Mouse (Mus musculus): ENCODE data around the gene Rnd2.
"Not testable (repeated sequence)": the region's sequence is repeated elsewhere in the genome, so short reads cannot be mapped to it uniquely, and the experiment has no call there.

Gene Rnd2

DNA sequence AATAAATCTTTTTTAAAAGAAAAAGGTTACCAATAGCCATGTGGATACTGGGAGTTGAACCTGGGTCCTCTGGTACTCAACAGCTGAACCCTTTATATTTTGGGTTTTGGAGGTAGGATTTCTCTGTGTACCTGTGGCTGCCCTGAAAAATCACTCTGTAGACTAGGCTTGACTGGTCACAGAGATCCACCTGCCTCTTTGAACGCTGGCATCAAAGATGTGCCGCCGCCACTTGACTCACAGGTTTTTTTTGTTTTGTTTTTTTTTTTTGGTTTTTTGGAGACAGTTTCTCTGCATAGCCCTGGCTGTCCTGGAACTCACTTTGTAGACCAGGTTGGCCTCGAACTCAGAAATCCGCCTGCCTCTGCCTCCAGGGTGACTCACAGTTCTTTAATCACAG lies 17.0 kb upstream of the Rnd2 start:
- DNase-seq = no peak

DNA sequence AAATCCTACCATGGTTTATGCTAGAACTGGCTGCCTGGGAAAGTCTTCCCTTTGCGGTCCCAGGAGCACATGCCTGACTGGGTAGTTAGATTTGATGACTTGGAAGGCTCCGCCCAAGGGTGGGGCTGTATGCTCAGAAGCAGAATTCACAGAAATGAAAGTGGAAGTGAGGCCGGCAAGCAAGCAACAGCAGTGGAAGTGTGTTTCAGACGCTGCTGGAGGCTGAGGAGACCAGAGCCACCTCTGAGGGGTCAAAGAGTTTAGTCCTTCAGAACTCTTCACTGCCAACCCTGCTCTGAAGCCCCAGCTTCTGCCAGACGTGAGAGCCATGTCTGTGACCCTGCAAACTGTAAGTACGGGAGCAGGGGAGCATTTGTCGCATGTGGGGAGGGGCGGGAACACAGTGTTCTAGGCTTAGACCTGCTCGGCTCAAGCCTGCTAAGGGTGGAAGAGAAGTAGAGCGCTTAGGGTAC lies 16.5 kb upstream of the Rnd2 start, which contains the start of gene Ifi35:
Gene Ifi35, plus strand, starts transcription at position 134 of the 473 bp plus-strand sequence.
- DNase-seq = peak; percentile 97

DNA sequence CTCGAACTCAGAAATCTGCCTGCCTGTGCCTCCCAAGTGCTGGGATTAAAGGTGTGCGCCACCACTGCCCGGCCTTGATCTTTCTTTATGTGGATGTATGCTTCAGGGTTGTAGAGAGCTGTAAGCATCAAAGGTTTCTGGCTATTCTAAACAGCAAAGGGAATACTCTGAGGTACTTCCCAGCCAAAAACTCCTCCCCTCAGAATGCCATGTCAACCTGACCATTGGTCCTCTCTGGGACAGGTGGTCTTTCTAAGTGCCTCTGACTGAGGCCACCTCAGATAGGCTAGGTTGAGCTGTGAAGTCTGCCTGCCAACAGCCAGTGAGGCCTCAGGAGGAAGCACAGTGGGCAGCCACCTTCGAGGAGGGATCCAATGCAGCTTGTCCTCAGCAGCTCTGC lies 15.9 kb upstream of the Rnd2 start:
- peak; percentile 21 for DNase-seq

DNA sequence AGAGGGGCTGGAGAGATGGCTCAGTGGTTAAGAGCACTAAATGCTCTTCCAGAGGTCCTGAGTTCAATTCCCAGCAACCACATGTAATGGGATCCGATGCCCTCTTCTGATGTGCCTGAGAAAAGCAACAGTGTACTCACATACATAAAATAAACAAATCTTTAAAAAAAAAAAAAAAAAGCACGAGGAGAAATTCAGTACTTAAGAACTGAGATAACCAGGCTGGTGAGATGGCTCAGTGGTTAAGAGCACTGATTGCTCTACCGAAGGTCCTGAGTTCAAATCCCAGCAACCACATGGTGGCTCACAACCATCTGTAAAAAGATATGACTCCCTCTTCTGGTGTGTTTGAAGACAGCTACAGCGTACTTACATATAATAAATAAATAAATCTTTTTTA lies 15.2 kb upstream of the Rnd2 start:
- not testable (repeated sequence) for DNase-seq

DNA sequence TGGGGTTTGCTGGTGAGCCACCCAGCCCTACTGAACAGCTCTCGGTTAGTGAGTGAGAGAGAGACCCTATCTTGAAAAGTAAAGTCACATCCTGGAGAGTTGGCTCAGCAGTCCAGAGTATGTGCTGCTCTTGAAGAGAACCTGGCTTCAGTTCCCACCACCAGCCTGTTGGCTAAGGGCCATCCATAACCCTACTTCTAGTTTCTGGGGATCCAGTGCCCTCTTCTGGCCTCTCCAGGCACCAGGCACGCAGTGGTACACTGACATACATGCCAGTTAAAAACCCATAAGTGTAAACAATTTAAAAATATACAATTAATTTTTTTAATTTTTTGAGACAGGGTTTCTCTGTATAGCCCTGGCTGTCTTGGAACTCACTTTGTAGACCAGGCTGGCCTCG lies 14.4 kb upstream of the Rnd2 start:
- peak; percentile 54 for DNase-seq

DNA sequence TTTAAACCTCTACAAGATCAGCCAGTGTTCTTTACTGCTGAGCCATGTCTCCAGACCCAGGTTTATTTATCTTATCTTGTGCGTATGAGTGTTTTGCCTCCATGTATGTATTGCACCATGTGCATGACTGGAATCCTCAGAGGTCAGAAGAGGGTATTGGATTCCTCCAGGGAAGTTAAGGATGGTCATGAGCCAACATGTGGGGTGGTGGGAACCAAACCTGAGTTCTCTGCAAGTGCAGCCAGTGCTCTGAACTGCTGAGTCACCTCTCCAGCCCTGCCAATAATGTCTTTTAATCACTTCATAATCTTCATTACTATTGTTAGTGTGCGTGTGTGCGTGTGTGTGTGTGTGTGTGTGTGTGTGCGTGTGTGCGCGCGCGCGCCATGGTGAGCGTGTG lies 13.3 kb upstream of the Rnd2 start:
- DNase-seq = no peak

DNA sequence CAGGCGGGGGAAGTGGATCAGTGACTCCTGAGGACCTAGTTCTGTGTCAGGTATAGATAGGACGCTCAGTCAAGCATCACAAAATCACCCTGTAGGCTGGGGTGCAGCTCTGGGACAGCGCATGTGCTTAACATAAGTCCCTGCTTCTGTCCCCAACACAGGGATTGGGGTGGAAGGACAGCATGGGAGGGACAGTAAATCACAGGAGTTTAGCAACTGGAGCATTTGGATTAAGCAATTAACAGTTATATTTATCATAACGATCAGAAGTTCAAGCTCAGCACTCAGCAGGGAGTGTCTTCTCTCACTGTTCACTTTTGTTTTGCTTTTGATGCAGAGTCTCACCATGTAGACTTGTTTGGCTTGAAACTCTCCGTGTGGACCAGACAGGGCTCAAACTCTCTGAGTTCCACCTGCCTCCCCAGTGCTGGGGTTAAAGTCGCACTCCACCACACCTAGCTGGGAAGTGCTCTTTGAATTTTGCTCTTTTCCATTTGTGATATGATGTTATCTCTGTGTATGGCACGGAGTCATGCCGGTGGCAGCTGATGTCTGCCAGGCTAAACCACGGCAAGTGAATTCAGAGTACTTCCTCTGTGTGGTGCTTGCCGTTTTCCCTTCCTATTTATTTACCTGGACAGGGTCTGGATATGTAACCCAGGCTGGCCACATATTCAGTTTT lies 12.6 kb upstream of the Rnd2 start:
- DNase-seq = no peak

DNA sequence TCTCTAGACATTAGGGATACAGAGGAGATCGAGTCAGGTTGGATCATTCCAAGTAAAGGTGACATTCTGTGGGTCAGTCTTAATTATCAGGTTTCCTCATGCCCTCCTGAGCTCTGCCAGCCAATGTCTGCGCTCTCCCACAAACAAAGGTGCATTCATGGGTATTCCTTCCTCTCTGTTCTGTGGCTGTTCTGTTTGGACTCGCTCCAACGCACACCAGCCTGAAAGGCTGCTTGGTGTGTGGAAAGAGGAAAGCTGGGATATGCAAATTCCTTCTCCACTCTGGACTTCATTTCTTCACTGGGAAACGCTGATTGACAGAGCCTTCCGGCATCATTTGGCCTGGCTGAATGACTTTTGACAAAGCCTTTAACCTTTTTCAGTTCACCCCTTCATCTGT lies 10.1 kb upstream of the Rnd2 start:
- no peak for DNase-seq

DNA sequence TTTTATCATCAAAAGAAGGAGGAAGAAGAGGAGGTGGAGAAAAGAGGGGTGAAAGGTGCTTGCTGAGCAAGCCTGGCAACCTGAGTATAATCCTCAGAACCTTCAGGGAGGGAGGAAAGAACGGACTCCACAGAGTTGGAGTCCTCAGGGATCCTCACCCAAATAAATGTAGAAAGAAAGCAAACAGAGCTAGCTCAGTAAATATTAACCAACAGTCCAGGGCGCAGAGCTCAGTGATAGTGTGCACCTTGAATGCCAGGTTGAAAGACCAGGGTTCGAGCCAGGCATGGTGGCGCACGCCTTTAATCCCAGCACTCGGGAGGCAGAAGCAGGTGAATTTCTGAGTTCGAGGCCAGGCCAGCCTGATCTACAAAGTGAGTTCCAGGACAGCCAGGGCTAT lies 9.2 kb upstream of the Rnd2 start:
- no peak for DNase-seq

DNA sequence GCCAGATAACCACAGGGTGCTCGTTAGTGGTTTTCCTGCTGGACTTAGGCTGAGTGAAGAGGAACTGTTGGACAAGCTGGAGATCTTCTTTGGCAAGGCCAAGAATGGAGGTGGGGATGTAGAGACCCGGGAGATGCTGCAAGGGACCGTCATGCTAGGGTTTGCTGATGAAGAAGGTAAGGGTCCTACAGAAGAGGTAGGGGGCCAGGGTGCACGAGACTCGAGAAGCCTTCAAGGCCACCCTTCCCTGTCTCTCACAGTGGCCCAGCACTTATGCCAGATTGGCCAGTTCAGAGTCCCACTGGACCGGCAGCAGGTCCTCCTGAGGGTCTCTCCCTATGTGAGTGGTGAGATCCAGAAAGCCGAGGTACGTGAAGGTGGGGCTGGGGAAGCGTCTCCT lies 7.2 kb upstream of the Rnd2 start:
- no peak for DNase-seq

DNA sequence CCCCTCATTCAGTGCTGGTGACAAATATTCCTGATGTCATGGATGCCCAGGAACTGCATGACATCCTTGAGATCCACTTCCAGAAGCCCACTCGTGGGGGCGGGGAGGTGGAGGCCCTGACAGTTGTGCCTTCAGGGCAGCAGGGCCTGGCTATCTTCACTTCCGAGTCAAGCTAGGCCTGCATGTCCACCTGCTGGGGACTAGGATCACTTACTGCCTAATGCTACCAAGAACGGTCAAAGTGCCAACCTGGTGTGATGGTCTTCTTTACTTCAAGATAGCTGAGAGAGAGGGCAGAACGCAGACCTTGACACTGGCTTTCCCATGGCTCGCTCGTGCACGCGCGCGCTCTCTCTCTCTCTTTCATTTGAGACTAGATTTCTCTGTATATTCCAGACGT lies 6.6 kb upstream of the Rnd2 start:
- DNase-seq = no peak

DNA sequence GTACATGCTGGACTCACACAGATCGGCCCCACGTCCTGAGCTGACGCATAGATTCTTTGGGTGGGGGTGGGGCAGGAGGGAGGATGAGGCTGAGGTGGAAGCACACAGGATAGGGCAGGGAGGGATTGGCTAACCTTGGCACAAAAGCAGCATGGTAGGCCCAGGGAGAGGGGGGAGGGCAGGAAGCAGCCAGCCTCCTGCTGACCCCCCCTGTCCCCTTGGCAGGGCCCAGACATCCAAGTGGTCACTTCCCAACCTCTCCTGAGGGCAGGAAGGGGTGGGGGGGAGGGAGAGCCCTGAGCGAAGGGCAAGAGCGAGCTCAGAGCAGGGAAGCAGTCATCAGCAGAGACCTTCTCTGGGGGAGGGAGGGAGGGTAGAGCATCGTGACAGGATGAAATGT lies 5.1 kb upstream of the Rnd2 start:
- peak; percentile 74 for DNase-seq

DNA sequence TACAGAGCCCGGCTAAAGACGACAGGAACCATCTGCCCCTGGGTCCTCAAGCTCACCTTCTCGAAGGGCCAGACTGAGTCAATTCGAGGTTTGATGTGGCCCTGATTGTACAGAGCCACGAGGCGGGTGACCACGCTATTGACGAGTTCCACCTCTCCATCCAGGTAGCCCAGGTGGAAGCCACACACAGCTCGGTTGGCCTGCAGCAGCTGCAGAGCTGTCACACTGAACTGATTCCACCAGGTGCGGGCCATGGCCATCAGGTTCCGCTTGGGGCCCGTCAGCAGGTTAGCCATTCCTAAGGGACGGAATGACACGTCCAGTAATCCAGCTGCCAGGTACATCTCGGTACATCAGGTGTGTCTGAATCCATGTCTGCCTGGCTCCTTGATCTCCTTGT lies 4.5 kb upstream of the Rnd2 start:
- DNase-seq = no peak

DNA sequence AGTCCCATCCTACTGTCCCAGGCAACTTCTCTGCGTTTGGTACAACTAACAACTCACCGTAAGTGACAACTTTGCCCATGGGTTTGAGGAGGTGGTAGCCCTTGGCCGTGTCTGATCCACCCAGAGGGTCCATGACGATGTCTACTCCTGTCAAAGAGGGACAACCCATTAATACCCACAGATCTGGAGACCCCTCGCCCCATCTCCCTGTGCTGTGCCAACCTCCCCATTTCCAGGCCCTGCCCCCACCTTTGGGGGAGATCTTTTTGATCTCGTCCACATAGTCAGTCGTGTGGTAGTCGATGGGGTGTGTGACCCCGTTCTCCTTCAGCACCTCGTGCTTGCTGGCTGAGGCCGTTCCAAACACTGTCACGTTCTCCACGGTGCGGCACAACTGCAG lies 2.7 kb upstream of the Rnd2 start:
- no peak for DNase-seq

DNA sequence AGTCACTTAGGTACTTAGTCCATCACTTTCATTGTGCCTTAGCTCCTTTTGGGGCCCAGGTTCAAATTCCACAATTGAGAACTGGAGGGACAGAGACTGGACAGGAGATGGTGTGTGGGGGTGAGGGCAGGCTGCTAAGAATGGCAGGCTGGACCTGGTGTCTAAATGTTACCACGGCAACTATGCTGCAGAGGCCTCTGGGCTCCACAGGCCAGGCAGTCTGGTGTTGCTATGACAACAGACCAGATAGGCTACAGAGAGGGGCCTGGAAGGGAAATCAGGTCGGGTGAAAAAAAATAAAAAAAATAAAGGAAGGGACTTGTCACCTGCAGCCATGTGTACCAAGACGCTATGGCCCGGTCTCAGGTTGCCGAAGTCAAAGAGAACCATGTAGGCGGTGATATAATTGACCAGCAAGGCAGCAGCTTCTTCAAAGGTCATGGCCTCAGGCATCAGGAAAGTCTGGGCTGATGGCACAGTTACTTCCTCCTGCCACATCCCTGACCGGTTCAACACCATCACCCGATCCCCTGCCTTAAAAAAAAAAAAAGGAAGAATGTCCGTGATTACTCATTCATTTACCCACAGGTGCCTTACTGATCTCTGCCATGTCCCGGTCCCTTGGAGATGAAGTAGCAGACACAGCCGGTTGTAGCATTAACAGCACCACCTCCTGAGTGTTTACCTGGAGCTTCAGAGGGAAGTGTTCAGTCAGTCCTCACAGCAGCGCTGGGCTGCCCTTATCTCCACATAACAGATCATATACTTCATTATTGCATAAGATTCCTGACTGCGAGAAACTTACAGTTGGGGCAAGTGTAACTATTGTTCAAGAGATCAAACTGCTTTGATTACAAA lies 2.0 kb upstream of the Rnd2 start:
- peak; percentile 17 for DNase-seq

DNA sequence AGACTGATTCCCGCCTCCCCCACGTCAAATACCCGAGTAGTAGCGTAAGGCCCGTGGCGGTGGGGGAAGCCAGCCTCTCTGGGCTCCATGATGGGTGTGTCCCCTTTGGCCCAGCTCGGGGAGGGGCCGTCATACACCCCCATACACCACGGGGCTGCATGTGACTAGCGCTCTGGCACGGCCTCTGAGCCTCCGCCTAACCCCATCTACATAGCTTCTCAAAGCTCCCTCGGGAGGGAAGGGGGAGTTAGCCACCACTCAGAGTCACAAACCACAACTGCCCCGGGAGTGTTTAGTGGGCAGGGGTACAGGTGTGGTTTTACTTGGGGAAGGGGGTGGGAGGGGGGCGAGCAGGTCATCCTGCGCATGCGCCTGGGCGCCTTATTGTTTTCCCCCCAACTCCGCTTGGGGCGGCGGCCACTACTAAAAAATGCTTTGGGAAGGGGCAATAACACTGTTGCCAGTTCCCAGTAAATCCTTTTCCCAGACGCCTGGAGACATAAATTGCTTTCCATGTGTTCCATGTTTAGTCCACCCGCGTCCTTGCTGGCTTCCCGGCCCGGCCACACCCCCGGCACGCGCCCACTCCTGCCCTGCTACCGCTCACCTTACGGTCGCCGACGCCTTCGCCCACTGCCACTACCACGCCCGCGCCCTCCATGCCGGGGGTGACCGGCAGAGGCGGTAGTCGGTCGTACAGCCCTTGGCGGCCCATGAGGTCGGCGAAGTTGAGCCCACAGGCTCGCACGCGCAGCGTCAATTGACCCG lies 486 bp downstream of the Rnd2 start:
- DNase-seq = peak; percentile 84

DNA sequence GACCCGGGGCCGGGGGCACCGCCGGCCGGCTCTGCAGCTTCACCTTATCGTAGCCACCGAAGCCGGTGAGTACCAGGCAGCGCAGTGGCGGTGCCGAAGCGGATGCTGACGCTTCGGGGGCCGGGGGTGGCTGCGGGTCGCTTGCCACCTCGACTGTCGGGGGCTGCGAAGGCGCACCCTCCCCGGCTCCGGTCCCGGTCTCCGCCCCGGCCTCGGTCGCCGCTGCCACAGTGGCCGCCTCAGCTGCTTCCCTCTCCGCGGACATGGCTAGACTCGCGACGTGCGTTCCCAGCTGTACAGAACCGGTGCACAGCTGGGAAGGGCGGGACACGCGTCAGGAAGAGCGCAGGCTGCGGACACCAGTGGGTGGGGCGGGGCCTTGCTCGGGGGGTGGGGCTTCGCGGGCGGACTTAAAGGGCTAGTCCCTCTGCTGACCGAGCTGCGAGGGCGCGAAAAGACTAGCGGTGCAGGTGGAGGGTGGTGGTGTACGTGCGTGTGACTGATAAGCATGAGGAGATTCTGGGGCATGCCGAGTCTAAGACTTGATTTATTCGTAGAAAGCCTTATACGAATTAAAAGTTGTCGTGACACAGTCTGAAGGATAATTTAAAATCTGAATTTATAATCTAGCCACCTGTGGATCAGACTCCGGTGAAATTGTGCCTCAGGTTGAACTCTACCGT lies 1.2 kb downstream of the Rnd2 start, which contains the start of gene Vat1:
Gene Vat1, minus strand, starts transcription at position 362 of the 683 bp plus-strand sequence.
- DNase-seq = peak; percentile 85

DNA sequence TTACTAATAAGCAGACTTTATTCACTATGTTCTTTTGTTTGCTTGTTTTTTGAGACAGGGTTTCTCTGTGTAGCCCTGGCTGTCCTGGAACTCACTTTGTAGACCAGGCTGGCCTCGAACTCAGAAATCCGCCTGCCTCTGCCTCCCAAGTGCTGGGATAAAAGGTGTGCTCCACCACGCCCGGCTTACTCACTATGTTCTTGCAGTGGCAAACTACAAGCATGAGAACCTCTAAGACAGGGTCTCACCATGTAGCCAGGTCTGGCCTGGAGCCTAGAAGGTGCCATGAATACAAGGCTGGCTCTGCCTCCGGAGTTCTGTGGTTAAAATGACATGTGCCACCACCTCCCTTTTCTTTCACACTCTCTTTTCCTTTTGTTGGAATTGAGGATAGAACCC lies 1.8 kb downstream of the Rnd2 start:
- not testable (repeated sequence) for DNase-seq

DNA sequence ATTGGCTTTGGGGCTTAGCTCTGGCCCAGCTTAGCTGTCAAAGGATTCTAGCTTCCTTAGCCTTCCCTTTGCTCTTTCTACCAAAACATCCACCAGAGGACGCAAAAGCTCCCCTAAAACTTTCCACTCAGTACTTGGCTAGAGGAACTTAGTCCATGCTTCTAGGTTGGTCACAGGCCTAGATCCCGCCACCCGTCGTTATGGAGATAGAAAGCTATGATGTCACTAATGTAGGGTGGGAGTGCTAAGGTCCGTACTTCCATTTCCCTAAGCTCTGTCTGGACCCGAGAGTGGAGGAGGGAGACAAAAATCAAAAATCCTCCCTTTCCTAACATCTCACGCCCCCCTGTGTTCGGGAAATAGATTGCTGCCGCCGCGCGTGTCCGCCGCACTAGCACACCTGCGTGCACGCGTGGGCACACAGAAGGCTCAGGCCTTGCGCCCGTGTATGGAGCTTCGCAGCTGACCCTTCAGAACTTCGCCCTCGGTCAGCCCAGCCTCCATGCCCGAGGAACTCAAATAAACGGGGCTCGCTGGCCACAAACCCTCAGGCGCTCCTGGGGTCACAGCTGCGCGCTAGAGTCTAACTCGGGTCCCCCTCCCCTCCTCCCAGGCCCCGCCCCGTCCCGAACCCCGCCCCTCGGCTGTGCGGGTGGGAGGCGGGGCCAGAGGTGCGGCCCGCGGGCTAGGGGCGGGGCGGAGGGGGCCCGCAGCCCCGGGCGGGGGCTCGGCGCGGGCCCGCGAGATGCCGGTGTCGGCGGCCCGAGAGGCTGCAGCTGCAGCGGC lies 2.9 kb downstream of the Rnd2 start:
- peak; percentile 87 for DNase-seq

DNA sequence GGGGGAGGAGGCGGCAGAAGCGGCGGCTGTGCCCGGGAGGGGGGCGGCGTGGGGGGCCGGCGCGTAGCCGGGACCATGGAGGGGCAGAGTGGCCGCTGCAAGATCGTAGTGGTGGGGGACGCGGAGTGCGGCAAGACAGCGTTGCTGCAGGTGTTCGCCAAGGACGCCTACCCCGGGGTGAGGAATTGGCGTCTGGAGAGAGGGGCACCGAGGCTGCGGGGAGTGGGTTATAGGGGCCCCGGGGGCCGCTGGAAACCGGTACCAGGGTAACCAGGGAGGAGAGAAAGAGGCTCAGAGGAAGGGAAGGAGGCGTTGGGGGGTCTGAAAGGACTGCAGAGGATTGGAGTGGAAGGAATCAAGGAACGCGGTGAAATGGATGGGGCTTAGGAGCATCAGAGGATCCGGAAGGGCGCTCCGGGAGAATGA lies 3.5 kb downstream of the Rnd2 start:
- no peak for DNase-seq

DNA sequence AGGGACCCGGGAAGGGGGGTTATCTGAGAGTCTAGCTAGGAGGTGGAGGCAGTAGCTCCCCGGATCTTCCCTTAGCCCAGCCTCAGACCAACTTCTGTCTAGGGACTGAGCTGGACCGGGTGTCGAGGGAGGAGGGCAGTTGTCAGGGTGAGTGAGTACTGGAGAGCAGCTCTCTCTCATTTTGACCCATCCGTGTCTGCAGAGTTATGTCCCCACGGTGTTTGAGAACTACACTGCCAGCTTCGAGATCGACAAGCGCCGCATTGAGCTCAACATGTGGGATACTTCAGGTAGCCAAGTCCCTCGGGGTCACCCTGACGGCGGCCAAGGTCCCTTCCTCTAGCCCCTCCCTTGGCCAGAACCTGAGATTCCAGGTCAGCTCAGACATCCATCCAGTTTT lies 3.9 kb downstream of the Rnd2 start:
- DNase-seq = no peak

DNA sequence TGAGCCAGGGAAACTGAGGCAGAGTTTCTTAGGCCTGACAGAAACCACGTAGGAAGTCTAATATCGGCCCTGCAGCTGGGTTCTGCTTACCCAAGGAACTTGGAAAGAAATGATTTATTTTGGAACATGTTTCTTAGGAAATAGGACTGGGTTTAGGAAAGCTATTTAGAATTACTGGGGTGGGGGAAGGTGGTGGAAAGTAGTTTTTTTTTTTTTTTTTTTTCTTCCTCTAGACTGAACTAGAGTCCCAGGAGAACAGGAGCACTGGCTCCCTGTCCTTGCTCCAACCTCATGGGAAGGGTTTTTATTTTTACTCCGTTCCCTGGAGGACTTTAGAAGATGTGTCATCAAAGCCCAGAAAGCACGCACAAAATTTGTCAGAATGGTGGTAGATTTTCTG lies 4.4 kb downstream of the Rnd2 start:
- no peak for DNase-seq

Measured in lung, postnatal 36 days (tissue).